Mouse (Mus musculus) cerebellum, adult (tissue): ENCODE results near the gene Scarb2.

ENCODE experiments used
- ATAC-seq: cut with Nextera tagmentation; 2 replicates; pipeline ENCODE4 v1.9.2; 2017; ENCODE audit warnings: mild to moderate bottlenecking, moderate library complexity, mixed read lengths; ENCODE audit not compliant: insufficient number of reproducible peaks, low FRiP score, low TSS enrichment

Scarb2 gene

GRCm38 (mm10) chr5:92392542-92392941 lies 114.1 kb downstream of the Scarb2 start:
- ATAC-seq = no peak
